Mouse (Mus musculus): ENCODE results near the gene Zfp786.

Zfp786 gene

GRCm38 (mm10) chr6:47821776-47822175 is 8.9 kb downstream of the Zfp786 start:
- in situ Hi-C loops (cut with MboI, MseI): no loop called here

GRCm38 (mm10) chr6:47821236-47821635 is 9.4 kb downstream of the Zfp786 start:
- in situ Hi-C loops (cut with MboI, MseI): no loop called here

GRCm38 (mm10) chr6:47819626-47820325 is 10.9 kb downstream of the Zfp786 start:
- in situ Hi-C loops (cut with MboI, MseI): no loop called here

- in situ Hi-C loops (cut with MboI, MseI): no loop called here
These were observed 11.9 kb downstream of the Zfp786 start for GRCm38 (mm10) chr6:47818721-47819120.

- in situ Hi-C loops (cut with MboI, MseI): no loop called here
These were observed 14.5 kb downstream of the Zfp786 start for GRCm38 (mm10) chr6:47816151-47816550.

GRCm38 (mm10) chr6:47813257-47813878 is 17.3 kb downstream of the Zfp786 start, which contains the start of gene Pdia4:
Pdia4 (minus strand) TSS chr6:47813430.
- in situ Hi-C loops (cut with MboI, MseI): no loop called here

GRCm38 (mm10) chr6:47812271-47812915 is 18.3 kb downstream of the Zfp786 start:
- in situ Hi-C loops (cut with MboI, MseI): no loop called here

- in situ Hi-C loops (cut with MboI, MseI): no loop called here
These were observed 19.3 kb downstream of the Zfp786 start for GRCm38 (mm10) chr6:47811324-47811723.

- in situ Hi-C loops (cut with MboI, MseI): no loop called here
These were observed 20.5 kb downstream of the Zfp786 start for GRCm38 (mm10) chr6:47810181-47810580.

- in situ Hi-C loops (cut with MboI, MseI): no loop called here
These were observed 21.6 kb downstream of the Zfp786 start for GRCm38 (mm10) chr6:47809053-47809452.

- in situ Hi-C loops (cut with MboI, MseI): no loop called here
These were observed 22.1 kb downstream of the Zfp786 start for GRCm38 (mm10) chr6:47808545-47808944.

- in situ Hi-C loops (cut with MboI, MseI): no loop called here
These were observed 23.2 kb downstream of the Zfp786 start for GRCm38 (mm10) chr6:47807419-47807818.

- in situ Hi-C loops (cut with MboI, MseI): no loop called here
These were observed 25.1 kb downstream of the Zfp786 start for GRCm38 (mm10) chr6:47805520-47805919.

- in situ Hi-C loops (cut with MboI, MseI): loop anchor here (10.0 kb wide), 1 partner anchor 246 kb away; the partner anchor contains the start of gene Zfp777
These were observed 31.6 kb downstream of the Zfp786 start for GRCm38 (mm10) chr6:47799079-47799478.

- in situ Hi-C loops (cut with MboI, MseI): loop anchor here (5.0 to 10.0 kb wide), 2 partner anchors 33 to 251 kb away; partner anchors contain the start of gene Zfp777
These were observed 36.4 kb downstream of the Zfp786 start for GRCm38 (mm10) chr6:47794106-47794830.

- in situ Hi-C loops (cut with MboI, MseI): loop anchor here (5.0 to 10.0 kb wide), 2 partner anchors 34 to 252 kb away; partner anchors contain the start of gene Zfp777
These were observed 37.4 kb downstream of the Zfp786 start for GRCm38 (mm10) chr6:47793284-47793683.

GRCm38 (mm10) chr6:47792533-47792932 is 38.1 kb downstream of the Zfp786 start:
- in situ Hi-C loops (cut with MboI, MseI): loop anchor here (5.0 to 10.0 kb wide), 2 partner anchors 35 to 252 kb away; partner anchors contain the start of gene Zfp777

GRCm38 (mm10) chr6:47790745-47791144 is 39.9 kb downstream of the Zfp786 start:
- in situ Hi-C loops (cut with MboI, MseI): loop anchor here (5.0 to 10.0 kb wide), 2 partner anchors 37 to 254 kb away; partner anchors contain the start of gene Zfp777

GRCm38 (mm10) chr6:47788821-47789220 is 41.8 kb downstream of the Zfp786 start:
- in situ Hi-C loops (cut with MboI, MseI): no loop called here

GRCm38 (mm10) chr6:47787941-47788736 is 42.5 kb downstream of the Zfp786 start:
- in situ Hi-C loops (cut with MboI, MseI): no loop called here

All from T-helper 2 cell (primary cell).